Mouse (Mus musculus): ENCODE results near the gene Efcab8.

- TF ChIP-seq POLR2A (IDR thresholded peaks at IDR 0.05; ENCODE audit: control insufficient read depth in 1 of 2, insufficient read depth in 1 of 2, low read depth in 1 of 2, low read length in 2 of 2, poor library complexity in 1 of 2) = no peak
- no peak for TF ChIP-seq ZMIZ1 (IDR thresholded peaks at IDR 0.05; ENCODE audit: low read depth, low read length)
- no peak for TF ChIP-seq ZC3H11A (IDR thresholded peaks at IDR 0.05; ENCODE audit: low read depth, low read length)
- no peak for TF ChIP-seq GATA1 (IDR thresholded peaks at IDR 0.05; ENCODE audit: low read depth, low read length)
- TF ChIP-seq TCF12 (IDR thresholded peaks at IDR 0.05; ENCODE audit: low read depth, low read length) = no peak
- TF ChIP-seq CTCF (IDR thresholded peaks at IDR 0.05 in 2 of 3, conservative IDR thresholded peaks at IDR 0.05 in 1 of 3; ENCODE audit: control insufficient read depth in 1 of 3, insufficient read depth in 1 of 3, low read depth in 2 of 3, low read length in 3 of 3, poor library complexity in 1 of 3, severe bottlenecking in 1 of 3) = no peak
- TF ChIP-seq TBP (IDR thresholded peaks at IDR 0.05; ENCODE audit: low read depth, low read length) = no peak
- TF ChIP-seq UBTF (IDR thresholded peaks at IDR 0.05; ENCODE audit: borderline replicate concordance, insufficient read depth, low read depth, low read length) = no peak
- TF ChIP-seq USF1 (IDR thresholded peaks at IDR 0.05; ENCODE audit: low read depth, low read length) = no peak
- no peak for TF ChIP-seq EP300 (IDR thresholded peaks at IDR 0.05; ENCODE audit: low read depth in 1 of 2, low read length in 2 of 2)
- TF ChIP-seq RCOR1 (IDR thresholded peaks at IDR 0.05; ENCODE audit: low read depth, low read length) = no peak
- TF ChIP-seq KAT2A (conservative IDR thresholded peaks at IDR 0.05; ENCODE audit: low read depth, low read length) = no peak
- TF ChIP-seq ELF1 (IDR thresholded peaks at IDR 0.05; ENCODE audit: low read depth, low read length) = no peak
Measured at GRCm38 (mm10) chr2:153848389-153848788, 68.7 kb downstream of the Efcab8 start.

Measured in MEL (cell line).